Comparison of ENCODE assay signal across 10 mouse cellular contexts in genomic region chr2:28909186-28909817, GRCm38 (mm10). TPM values are rescaled to one million over a fixed set of nuclear protein-coding genes. Genes with fewer than 3 reads are reported as not detected.
A peak's percentile ranks its signal among the peaks of the same experiment; 100 is the strongest.
DNase-seq lines count a peak whose midpoint lies in the region; ATAC-seq and TF ChIP-seq lines count a peak whose summit lies in the region.
"Had no signal": no experiment of that assay in that cellular context is flagged by ENCODE, and none has a peak within 500 bp of the region (broad histone marks: within the 10 kb centered on the region; RNA-seq: fewer than 3 reads in every experiment).

No protein-coding gene starts in this region.

- no peaks in the 10 kb centered on the region for H3K36me3 ChIP-seq in heart, adult 2 months (ENCODE audit: control insufficient read depth, insufficient read depth, low read length)
- H3K36me3 ChIP-seq in lung, embryonic 15.5 days: 0 out of 2 replicates have a peak, but pooled peaks cover 5% of the 10 kb centered on the region
- H3K36me3 ChIP-seq in limb, embryonic 15.5 days: peaks cover 22% of the 10 kb centered on the region
- H3K36me3 ChIP-seq: stomach, embryonic 15.5 days had no signal

- intact Hi-C loops in heart, adult 2 months (cut with DNase I): no loop called here
- intact Hi-C loops in heart, postnatal 36 days (cut with DNase I): no loop called here

- H3K4me1 ChIP-seq in heart, adult 2 months (ENCODE audit: control insufficient read depth, insufficient read depth, low read length): no peaks in the 10 kb centered on the region; the same call in 1 of the 2 replicates
- H3K4me1 ChIP-seq in lung, embryonic 15.5 days: peaks cover 16% of the 10 kb centered on the region
- peaks cover 23% of the 10 kb centered on the region for H3K4me1 ChIP-seq in limb, embryonic 15.5 days

- H3K9me3 ChIP-seq in lung, embryonic 15.5 days: no peaks in the 10 kb centered on the region
- H3K9me3 ChIP-seq in limb, embryonic 15.5 days: no peaks in the 10 kb centered on the region
- H3K9me3 ChIP-seq: stomach, embryonic 15.5 days had no signal

- peak overlapping the region; percentile 23 for H3K4me3 ChIP-seq in heart, adult 2 months
- no peak overlapping the region for H3K4me3 ChIP-seq in lung, embryonic 15.5 days
- H3K4me3 ChIP-seq in limb, embryonic 15.5 days: peak overlapping the region; percentile 7
- H3K4me3 ChIP-seq: stomach, embryonic 15.5 days had no signal

- no peak overlapping the region for H3K9ac ChIP-seq in heart, adult 2 months (ENCODE audit: low read depth, low read length)
- no peak overlapping the region for H3K9ac ChIP-seq in lung, embryonic 15.5 days
- H3K9ac ChIP-seq in limb, embryonic 15.5 days: no peak overlapping the region
- H3K9ac ChIP-seq: stomach, embryonic 15.5 days had no signal

- peaks cover 27% of the 10 kb centered on the region for H3K27me3 ChIP-seq in heart, adult 2 months (ENCODE audit: control insufficient read depth, insufficient read depth, low read length)
- peaks cover 81% of the 10 kb centered on the region for H3K27me3 ChIP-seq in lung, embryonic 15.5 days
- peaks cover 86% of the 10 kb centered on the region for H3K27me3 ChIP-seq in limb, embryonic 15.5 days

- 2% methylated on average over 41 of the region's 41 CpGs for WGBS in heart, adult 2 months
- under 1% methylated on average over 41 of the region's 41 CpGs for WGBS in lung, embryonic 15.5 days
- WGBS in limb, embryonic 15.5 days: under 1% methylated on average over 41 of the region's 41 CpGs

- no peak for TF ChIP-seq EP300 in heart, adult 2 months (IDR thresholded peaks at IDR 0.05; ENCODE audit: insufficient read depth, low read depth, low read length)

- no peak for TF ChIP-seq CTCF in heart, adult 2 months (IDR thresholded peaks at IDR 0.05)

- no peak for DNase-seq in heart, adult 2 months
- no peak for DNase-seq in heart, postnatal 36 days
- DNase-seq in lung, postnatal 4 days: no peak
- no peak for DNase-seq in ovary, postnatal 10 days (ENCODE audit: low spot score)
- DNase-seq in yolk sac, embryonic 10.5 days (ENCODE audit: low spot score): no peak
- DNase-seq in right cerebral cortex, postnatal 4 days: no peak
- DNase-seq: lung, postnatal 10 days had no signal

- peak overlapping the region; percentile 36; the same call in 1 of the 2 replicates for H3K4me2 ChIP-seq in lung, embryonic 15.5 days
- H3K4me2 ChIP-seq in limb, embryonic 15.5 days: 0 out of 2 replicates have a peak overlapping the region, but pooled peaks have one; percentile 2

- peak; percentile 27; the same call in 1 of the 2 replicates for ATAC-seq in lung, embryonic 15.5 days (ENCODE audit: borderline replicate concordance, extremely low read depth, low FRiP score, low TSS enrichment)
- no peak for ATAC-seq in limb, embryonic 15.5 days (ENCODE audit: insufficient number of reproducible peaks, low FRiP score, low TSS enrichment, low read depth)

- H3K27ac ChIP-seq in heart, adult 2 months: no peak overlapping the region
- no peak overlapping the region for H3K27ac ChIP-seq in lung, embryonic 15.5 days
- H3K27ac ChIP-seq in limb, embryonic 15.5 days: no peak overlapping the region
- H3K27ac ChIP-seq: stomach, embryonic 15.5 days had no signal

- H3K79me2 ChIP-seq in heart, adult 2 months (replicated peaks; ENCODE audit: control insufficient read depth, insufficient read depth, low read length): no peaks in the 10 kb centered on the region

- no peak for TF ChIP-seq POLR2A in heart, adult 2 months (IDR thresholded peaks at IDR 0.05; ENCODE audit: insufficient read depth, low read depth, low read length)

RNA-seq across cellular contexts. Expression of gene Barhl1, which starts 7.2 kb away (rescaled TPM):
- total RNA-seq in heart, adult 2 months (2021): not detected
- polyA plus RNA-seq in heart, adult 2 months (2012; rRNA removed): not detected in 2 replicates
- not detected for total RNA-seq in heart, postnatal 36 days (2021)
- polyA plus RNA-seq in lung, embryonic 15.5 days (2015; fragmentation: Nextera tagmentation; extraction: Ambion mirVana): not detected in 2 replicates
- polyA plus RNA-seq in limb, embryonic 15.5 days (2015; fragmentation: Nextera tagmentation; extraction: Ambion mirVana): 0.08 TPM in 1 of 2 replicates, not detected in the other
